Mouse (Mus musculus) fat pad, adult 2 months (tissue): ENCODE measurements around the gene Prps2.
"Not testable (repeated sequence)": the region's sequence is repeated elsewhere in the genome, so short reads cannot be mapped to it uniquely, and the experiment has no call there.

Experiments used
- DNase-seq: peaks from one replicate; pipeline ENCODE4 v3.0.0-alpha.2; 2011; ENCODE audit warnings: low read depth, low spot score; ENCODE audit errors: extremely low read depth

Gene Prps2

DNA sequence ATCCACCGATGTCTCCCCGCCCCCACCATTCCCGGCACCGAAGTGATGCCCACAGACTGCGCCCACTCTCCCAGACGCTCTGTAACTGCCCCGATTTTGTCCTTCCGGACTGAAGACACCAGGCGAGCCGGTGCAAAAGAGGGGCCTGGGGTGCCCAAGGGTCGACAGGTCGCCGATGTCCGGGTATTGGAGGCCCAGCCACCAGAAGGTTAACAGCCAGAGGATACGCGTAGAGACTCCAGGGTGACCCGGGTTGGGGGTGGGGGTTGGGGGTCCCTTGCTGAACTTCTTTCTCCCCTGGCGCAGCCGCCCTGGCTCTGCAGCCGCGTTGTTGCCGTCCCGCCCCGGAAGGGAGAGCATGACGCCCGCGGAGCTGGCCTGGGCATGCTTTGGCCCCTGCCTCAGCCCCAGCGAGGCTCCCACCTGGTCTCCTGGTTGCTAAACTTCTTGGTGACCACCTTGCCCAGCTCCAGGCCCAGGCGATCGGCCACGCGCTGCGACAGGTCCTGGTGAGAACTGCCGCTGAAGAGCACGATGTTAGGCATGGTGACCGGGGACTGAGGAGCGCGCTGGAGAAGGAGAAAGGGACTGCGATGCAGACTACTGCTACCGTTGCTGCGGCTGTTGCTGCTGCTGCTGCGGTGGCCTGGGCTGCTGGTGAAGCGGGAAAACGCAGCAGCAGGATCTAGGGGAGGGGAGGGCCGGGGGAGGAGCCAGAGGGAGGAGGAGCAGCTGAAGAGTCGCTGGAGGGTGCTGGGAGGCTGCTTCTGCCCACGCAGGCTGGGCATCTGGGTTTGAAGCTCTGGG lies at the start of gene Prps2:
Gene Prps2 (minus strand): TSS at position 703 of the 807 bp plus-strand sequence.
- DNase-seq, result no peak

DNA sequence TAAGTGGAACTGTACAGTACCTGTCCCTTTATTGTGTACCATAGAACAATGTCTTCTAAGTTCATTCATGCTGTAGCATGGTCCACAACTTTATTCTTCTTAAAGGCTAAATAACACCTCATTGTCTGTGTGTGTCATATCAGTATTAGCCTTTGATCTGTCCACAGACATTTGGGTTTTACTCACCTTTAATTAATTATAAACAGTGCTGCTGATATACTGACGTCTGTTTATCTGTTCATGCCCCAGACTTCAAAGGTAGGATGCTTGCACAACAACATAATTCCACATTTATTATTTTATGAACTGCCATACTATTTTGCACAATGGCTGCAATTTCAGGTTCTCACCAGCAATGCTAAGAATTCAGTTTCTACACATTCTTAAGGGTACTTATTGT lies 35.1 kb upstream of the Prps2 start:
- no peak for DNase-seq

DNA sequence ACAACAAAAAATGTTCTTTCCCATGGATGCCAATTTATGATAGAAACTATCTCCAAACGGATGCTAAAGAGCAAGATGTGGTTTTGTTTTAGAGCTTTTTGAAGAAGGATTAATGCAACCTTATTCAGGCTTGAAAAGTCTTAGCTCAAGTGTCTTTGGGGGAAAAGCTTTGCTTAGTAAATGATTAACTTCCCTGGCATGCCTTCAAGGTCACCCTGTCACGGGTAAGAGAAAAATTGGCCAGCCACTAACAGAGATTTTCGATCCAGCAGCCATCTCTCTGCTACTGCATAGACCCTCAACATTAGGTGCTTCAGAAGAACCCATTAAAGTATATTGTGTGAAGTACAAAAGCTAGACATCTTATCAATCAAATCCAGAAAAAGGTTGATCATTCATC lies 12.4 kb upstream of the Prps2 start:
- no peak for DNase-seq

DNA sequence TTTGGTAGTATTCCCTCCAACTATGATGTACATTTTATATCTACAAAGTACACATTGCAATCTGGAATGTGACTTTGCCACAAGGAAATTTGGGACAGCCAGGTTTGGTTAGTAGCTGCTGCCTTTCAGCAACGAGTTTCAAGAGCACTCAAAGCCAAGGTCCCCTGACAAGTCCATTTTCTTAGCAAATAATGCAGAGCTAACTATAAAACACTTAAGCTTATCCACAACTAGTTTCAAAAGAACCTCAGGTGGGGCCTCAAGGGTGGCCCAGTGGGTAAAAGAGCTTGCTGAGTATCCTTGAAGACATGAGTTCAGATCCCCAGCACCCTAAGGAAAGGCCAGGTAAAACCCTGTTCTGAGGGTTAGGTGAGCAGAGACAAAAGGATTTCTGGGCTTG lies 4.1 kb upstream of the Prps2 start:
- no peak for DNase-seq

DNA sequence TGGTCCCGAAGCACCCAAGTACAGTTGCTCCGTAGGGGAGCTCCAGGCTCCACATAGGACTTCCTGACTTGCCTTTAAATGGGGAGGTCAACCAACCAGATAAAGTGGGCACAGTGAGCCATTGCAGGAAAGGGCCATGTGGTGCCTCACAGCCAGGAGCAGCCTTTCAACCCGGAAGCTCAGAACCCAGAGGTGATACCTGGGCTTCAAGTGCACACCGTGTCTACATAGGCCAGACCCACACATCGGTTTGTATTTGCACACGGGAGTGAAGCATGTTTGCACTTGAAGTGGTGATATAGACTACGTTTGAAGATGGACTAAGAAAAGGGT lies 271 bp upstream of the Prps2 start:
- DNase-seq, result no peak

DNA sequence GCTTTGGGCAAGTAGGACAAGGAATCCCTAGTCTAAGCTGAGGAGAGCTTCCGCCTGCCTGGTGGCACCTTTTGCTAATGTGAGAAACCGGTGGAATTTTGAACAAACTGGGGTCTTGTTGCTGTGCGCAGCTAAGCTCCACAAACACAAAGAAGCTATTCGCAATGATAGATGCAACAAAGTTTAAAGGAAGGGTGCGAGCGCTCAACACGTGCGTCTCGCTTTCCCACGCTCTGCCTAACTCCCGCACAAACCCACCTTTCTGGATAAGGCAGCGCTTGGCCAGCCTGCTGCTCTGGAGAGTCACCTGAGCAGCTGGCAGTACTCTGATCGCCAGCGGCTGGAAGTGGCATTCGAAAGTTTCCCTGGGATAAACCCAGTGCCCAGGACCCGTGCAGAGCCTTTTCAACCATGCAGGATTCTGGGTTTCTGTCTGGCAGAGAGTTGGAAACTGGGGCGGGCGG lies 934 bp downstream of the Prps2 start:
- no peak for DNase-seq

DNA sequence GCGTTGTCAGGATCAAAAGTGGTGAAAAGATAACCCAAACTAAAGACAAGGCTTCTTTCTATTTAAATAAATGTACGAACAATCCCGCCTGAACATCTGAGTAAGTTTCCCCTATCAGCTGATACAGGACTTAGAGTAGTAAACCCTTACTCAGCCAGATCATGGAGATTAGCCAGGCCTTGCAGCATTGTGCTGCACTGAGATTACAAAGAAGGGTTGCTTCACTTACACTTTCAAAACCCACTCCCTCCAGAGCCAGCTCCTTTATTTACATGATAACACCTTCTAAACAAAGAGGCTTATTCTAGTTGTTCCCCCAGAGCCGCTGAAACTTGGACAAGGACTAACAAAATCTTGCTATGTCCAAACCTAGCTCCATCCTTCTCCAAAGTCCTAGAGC lies 2.5 kb downstream of the Prps2 start:
- no peak for DNase-seq

DNA sequence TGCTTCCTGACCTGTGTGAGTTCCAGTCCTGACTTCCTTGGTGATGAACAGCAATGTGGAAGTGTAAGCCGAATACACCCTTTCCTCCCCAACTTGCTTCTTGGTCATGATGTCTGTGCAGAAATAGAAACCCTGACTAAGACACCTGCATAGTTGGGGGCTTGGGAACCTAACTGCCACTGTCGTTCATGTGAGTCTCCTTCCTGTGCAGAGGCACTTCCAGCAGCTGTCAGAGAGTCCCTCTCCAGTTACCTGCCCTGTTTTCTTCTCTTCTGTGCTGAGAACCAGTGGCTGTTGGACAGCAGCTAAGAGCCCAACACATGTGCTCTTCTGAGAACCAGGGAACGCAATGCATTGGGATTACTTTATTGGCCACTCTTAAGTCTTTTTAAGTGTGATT lies 21.3 kb downstream of the Prps2 start:
- not testable (repeated sequence) for DNase-seq

DNA sequence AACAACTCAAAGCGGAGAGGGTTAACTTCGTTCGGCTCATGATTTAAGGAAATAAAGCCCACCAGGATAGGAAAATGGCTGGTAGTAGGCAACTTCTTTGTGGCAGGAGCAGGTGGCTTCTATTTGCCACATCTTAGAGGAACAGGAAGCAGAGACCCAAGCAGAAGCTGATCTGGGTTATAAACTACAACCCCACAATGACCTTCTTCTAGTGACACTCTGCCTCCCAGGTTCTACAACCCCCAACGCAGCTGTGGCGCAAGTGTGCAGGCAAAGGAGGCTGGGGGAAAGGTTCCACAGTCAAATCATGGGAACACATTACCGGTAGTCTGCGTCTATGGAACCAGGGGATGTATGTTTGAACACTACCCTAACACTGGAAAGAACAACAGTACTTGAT lies 22.8 kb downstream of the Prps2 start:
- DNase-seq, result no peak

DNA sequence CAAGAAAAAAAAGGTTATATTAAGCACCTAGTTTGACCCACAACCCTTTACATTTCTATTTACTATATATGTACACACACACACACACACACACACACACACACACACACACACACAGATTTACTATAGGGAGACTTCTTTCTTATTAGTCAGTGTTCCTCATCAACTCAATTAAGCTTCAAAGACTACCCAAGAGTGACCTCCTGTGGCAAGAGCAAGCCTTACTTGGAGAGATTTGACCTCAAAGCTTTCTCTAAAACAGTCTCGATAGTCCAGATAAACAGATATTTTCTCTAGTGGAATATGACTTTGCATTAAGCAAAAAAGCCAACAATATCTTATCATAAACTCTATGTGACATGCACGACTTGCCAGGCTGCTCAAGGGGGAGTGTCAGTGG lies 25.1 kb downstream of the Prps2 start:
- DNase-seq, result no peak

DNA sequence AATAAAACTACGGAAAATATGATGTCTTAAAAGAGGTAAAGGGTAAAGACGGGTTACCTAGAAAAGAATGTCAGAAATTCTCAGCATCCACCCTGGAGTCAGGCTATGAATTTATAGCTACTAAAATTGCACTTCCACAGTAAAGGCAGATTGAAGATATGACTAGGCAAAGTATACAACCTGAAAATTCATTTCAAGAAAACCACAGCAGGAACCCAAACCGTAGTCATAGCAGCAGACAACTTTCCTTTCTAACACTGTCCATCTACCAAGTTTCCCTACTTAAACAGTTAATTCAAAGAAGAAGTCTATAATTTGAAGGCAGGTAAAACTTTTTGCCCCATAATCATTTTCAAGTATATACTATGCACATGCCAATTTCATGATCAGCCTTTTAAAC lies 26.6 kb downstream of the Prps2 start:
- no peak for DNase-seq

DNA sequence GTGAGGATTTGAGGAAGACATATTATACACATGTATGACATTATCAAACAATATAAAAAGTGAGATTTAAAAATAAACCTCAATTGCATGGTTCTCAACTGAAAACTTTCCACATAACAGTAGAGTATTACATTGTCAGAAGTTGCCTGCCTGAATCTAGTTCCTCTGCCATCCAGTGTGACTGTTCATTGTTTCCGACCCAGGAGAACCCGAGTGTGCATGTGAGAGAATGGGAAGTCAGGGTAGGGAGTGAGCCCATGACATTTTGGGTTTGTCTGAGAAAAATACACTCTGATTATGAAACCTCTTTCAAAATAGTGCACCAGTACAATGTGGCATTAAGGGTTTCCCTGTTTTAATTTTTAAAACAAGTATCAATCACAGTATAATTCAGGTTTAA lies 28.9 kb downstream of the Prps2 start:
- no peak for DNase-seq

DNA sequence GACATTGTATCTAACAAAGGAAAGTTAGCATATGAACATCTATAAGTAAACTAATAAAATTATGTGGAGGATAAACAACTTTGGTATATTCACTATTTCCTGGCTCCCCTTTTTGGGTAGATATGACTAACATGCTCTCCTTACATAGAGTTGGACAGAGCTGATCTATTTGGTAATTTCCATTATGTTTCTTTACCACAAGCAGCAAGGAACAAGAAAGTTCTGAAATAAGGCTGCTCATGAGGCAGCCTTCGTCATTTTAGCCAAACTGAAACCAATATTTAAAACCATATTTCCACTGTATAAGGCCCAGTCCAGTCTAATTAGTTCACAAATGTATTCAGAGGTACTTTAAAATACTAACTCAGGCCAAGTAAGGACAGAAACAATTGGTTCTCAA lies 36.1 kb downstream of the Prps2 start:
- DNase-seq, result no peak

DNA sequence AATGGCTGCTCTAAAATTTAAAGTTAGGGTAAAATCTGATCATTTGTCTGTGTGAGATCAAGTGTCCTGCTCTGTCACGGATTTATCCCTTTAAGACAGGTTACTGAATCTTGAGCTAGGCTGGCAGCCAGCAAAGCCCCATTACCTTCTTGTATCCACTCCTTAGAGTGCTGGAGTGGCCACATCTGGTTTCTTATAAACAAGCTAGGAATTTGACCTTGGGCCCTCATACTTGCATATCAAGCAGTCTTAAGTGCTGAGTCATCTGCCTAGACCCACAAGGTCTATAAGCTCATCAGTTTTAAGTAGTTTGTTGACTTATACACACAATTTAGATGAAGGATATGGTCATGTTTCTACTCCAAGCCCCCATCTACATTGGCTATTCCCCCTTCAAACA lies 38.2 kb downstream of the Prps2 start:
- no peak for DNase-seq

DNA sequence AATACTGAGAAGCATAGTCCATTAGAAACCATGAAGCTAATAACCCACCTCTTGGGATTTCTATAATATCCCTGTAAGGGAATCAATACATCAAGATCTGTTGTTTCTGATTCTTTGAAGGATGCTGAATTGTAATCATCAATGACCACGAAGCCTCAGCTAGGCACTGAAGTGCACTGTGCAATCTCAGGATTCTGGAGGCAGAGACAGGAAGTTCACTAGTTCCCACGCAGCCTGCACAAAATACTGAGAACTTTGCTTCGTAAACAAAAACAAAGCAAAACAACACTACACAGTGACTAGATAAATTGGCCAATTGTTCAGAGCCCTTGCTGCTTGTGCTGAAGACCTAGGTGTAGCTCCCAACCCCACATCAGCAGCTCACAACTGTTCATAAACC lies 40.7 kb downstream of the Prps2 start:
- no peak for DNase-seq

DNA sequence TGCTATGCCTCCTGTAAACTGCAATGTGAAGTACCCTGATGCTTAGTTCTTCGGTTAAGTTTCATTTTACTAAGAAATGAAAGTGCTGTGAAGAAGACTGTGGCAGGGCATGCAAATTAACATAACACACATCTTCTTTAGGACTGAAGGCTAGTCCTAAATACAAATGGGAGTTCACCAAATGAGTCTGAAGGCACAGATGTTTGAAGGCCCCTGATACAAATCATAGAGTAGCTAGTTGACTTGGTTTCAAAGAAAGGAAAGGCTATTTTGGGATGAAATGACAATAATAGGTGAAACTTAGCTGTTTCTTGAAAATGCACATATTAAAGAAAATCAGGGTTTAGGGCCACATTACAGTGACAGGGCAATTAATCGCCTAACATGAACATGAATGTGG lies 42.4 kb downstream of the Prps2 start:
- no peak for DNase-seq

DNA sequence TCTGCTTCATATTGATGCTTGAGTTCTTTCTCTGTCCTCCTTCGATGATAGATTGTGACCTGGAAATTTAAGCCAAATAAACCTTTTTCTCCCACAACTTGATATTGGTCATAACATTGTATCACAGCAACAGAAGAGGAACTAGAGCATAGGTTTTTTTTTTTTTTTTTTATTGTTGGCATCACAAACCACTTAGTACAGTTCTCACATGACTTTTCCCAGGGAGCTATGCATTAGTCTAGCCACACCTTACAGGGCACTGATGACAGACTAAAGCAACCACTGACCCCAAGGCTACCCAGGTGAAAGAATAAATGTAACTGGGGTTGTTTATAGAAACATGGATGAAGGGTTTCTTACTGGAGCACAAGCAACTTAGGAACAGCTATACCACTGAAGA lies 44.6 kb downstream of the Prps2 start:
- DNase-seq, result no peak

DNA sequence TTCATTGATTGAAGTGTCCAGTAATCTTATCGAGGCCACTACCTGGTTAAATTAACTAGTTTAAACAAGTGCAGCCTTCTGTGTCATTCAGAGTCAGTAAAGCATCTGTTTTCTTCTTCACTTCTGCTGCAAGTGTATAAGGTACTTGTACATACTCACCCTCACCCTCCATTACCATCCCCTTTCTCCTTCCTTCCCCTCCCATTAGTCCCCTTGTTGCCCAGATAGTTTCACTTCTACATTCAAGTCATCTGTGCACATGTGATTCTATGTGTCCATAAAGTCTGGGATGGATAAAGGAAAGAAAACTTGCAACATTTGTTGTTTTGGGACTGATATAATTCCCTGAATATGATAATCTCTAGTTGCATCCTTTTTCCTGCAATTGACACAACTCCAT lies 48.0 kb downstream of the Prps2 start:
- no peak for DNase-seq

DNA sequence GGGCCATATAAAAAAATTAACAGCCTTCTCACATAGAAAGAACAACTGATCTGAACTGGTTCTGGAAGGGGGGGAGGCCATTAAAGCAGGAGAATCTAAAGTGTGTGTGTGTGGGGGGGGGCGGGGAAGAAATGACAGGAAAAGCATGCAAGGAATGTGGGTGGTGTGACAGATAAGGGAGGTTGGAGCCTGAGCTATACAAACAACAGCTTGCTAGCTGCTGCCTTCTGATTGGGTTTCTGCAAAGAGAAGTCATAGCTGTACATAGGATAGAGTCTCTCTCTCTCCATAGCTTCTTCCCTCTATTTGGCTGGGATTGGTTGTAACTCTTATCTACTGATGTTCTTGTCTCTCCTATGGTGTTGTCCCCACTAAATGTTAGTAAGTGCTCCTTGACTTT lies 49.9 kb downstream of the Prps2 start:
- no peak for DNase-seq

DNA sequence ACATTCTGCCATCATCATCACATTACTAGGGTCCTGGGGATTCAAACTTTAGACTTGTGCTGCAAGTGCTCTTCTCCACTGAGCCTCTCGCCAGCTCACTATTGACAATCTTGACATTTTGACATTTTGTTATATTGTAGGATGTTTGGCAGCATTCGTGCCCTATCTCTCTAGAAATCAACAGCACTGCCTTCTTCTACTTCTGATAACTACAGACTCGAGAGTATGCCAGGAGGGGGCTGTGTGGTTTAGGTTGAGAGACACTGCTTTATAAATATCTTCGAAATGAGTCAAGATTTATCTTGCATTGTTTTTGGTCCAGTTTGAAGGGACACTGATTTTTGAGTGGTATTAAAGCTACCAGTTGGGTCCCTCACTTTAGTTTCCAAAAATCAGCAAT lies 51.6 kb downstream of the Prps2 start:
- DNase-seq, result no peak

DNA sequence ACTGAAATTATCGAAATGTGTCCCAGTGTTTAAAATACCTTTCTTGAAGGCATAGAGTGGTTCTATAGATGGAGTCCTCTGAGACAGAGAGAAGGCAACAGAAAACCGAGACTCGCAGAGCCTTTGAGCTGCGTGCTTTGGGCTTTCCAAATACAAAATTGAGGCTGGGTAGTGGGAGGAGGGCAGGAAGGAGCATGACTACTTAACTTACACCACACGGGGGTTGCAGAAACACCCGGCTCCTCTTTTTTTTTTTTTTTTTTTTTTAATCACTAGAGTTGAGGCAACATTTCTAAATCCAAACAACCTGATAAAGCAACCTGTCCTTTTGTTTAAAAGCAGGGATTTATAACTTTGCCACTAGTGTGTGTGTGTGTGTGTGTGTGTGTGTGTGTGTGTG lies 52.1 kb downstream of the Prps2 start, which contains the start of gene Tlr7:
Gene Tlr7 (minus strand): TSS at position 160 of the 400 bp plus-strand sequence.
- no peak for DNase-seq

DNA sequence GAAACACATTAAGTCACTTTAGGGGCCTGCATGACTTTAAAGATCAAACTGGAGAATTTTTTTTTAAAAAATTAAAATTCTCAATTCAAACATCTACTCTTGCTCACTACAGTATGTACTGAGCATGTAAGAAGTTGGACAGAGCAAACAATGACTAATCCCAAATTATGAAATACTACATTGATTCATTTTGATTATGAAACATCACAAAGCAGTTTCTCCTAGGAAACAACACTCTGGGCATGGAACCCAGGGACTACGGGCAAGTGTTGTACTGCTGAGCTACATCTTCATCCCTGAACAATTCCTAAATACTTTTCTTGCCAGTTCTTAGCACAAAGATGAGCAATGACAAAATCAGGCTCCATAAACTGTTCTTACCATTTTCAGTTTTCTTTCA lies 52.9 kb downstream of the Prps2 start:
- no peak for DNase-seq

DNA sequence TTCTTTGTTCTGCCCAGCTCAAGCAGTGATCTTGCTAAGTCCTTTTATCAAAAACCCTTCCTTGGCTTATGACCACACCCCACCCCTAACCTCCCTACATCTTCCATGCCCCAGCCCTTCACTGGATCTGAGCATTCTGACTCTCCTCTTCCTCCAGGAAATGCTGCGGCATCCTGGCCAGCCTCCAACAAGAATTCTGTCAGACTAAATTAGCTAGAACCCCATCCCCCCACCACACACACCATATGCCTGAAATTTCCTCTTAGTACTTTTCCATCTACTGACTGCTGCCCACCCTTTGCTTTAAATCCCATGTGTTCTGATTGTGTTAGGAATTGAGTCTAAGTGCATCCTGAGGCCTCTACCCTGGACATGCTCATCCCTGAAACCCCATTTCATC lies 53.5 kb downstream of the Prps2 start:
- DNase-seq, result no peak
